ENCODE assay signal across 8 mouse cellular contexts in the genomic region with DNA sequence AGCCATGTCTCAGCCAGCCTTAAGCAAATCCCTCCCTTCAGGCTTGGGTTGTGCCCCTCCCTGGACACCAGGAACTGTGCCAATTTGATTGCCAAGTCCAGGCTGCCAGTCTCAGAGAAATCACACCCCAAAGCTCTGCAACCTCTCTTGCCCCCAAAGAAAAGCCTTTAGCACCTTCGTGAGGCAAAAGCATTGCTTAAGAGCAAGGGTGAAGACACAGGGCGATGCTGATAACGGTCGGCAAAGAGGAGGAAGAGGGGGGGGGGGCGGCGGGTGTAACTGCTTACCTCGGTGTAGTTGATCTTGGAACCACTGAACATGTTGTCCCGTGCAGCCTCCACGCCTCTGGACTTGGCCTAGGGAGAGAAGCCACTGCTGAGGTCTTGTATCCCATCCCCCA. TPM values are rescaled to one million over a fixed set of nuclear protein-coding genes. Genes with fewer than 3 reads are reported as not detected.
DNase-seq lines count a peak whose midpoint lies in the region; ATAC-seq and TF ChIP-seq lines count a peak whose summit lies in the region.

No protein-coding gene starts in this region.

- no peaks in the 10 kb centered on the region for H3K27me3 ChIP-seq in ES-Bruce4 (ENCODE audit: control insufficient read depth, insufficient read depth, low read length, poor library complexity, severe bottlenecking)
- no peaks in the 10 kb centered on the region for H3K27me3 ChIP-seq in forebrain, embryonic 11.5 days (ENCODE audit: control insufficient read depth, insufficient read depth, low read length)
- no peaks in the 10 kb centered on the region; the same call in 1 of the 2 replicates for H3K27me3 ChIP-seq in midbrain, embryonic 12.5 days

- TF ChIP-seq POLR2A in ES-Bruce4 (IDR thresholded peaks at IDR 0.05; ENCODE audit: insufficient read depth, low read length), result no peak

- peak overlapping the region; percentile 86 for H3K4me3 ChIP-seq in ES-Bruce4 (ENCODE audit: low read depth, low read length)
- peak overlapping the region; percentile 73 for H3K4me3 ChIP-seq in forebrain, embryonic 11.5 days (ENCODE audit: low read depth, low read length)
- peak overlapping the region; percentile 73 for H3K4me3 ChIP-seq in midbrain, embryonic 12.5 days

- H3K9ac ChIP-seq in ES-Bruce4 (ENCODE audit: low read depth, poor library complexity, severe bottlenecking), result no peak overlapping the region
- H3K9ac ChIP-seq in forebrain, embryonic 11.5 days (ENCODE audit: low read length), result no peak overlapping the region
- peak overlapping the region; percentile 78 for H3K9ac ChIP-seq in midbrain, embryonic 12.5 days (replicated peaks)

- ATAC-seq in forebrain, embryonic 11.5 days (replicated peaks; ENCODE audit: low FRiP score), result no peak
- no peak for ATAC-seq in midbrain, embryonic 12.5 days (ENCODE audit: low FRiP score, low read depth)

- TF ChIP-seq EP300 in ES-Bruce4 (IDR thresholded peaks at IDR 0.05; ENCODE audit: insufficient read depth, low read depth, low read length), result no peak

- no peak overlapping the region for H3K27ac ChIP-seq in ES-Bruce4 (ENCODE audit: insufficient read depth, low read length)
- no peak overlapping the region for H3K27ac ChIP-seq in forebrain, embryonic 11.5 days (ENCODE audit: low read depth, low read length)
- H3K27ac ChIP-seq in midbrain, embryonic 12.5 days (replicated peaks), result no peak overlapping the region

- peak overlapping the region; percentile 77 for H3K4me2 ChIP-seq in forebrain, embryonic 11.5 days (ENCODE audit: low read depth, low read length, severe bottlenecking)
- H3K4me2 ChIP-seq in midbrain, embryonic 12.5 days (replicated peaks), result peak overlapping the region; percentile 80

- H3K9me3 ChIP-seq in ES-Bruce4 (replicated peaks; ENCODE audit: control insufficient read depth, insufficient read depth, low read length, poor library complexity, severe bottlenecking), result no peaks in the 10 kb centered on the region
- no peaks in the 10 kb centered on the region for H3K9me3 ChIP-seq in forebrain, embryonic 11.5 days (ENCODE audit: control insufficient read depth, low read length)
- H3K9me3 ChIP-seq in midbrain, embryonic 12.5 days, result no peaks in the 10 kb centered on the region

- H3K36me3 ChIP-seq in ES-Bruce4 (ENCODE audit: control insufficient read depth, insufficient read depth, low read length, poor library complexity, severe bottlenecking), result peaks cover 34% of the 10 kb centered on the region
- H3K36me3 ChIP-seq in forebrain, embryonic 11.5 days (ENCODE audit: control insufficient read depth, insufficient read depth, low read length), result peaks cover 6% of the 10 kb centered on the region
- peaks cover 35% of the 10 kb centered on the region for H3K36me3 ChIP-seq in midbrain, embryonic 12.5 days

- DNase-seq in adrenal gland, postnatal 14 days, result peak; percentile 66
- DNase-seq in adrenal gland, adult 8-10 months, result no peak
- DNase-seq in forebrain, embryonic 11.5 days (ENCODE audit: low spot score), result peak; percentile 60
- DNase-seq in kidney, postnatal 36 days, result peak; percentile 28 to 36
- DNase-seq in frontal cortex, postnatal 14 days (ENCODE audit: low spot score in 2 of 2), result no peak
- DNase-seq in spleen, postnatal 14 days (ENCODE audit: low spot score in 2 of 2), result no peak

- H3K4me1 ChIP-seq in ES-Bruce4 (ENCODE audit: control insufficient read depth, insufficient read depth, low read length), result peaks cover 2% of the 10 kb centered on the region
- peaks cover 15% of the 10 kb centered on the region for H3K4me1 ChIP-seq in forebrain, embryonic 11.5 days (replicated peaks; ENCODE audit: control insufficient read depth, insufficient read depth, low read length)
- peaks cover 30% of the 10 kb centered on the region for H3K4me1 ChIP-seq in midbrain, embryonic 12.5 days

- WGBS in forebrain, embryonic 11.5 days, result 66% methylated on average over 9 of the region's 9 CpGs
- 66% methylated on average over 9 of the region's 9 CpGs for WGBS in midbrain, embryonic 12.5 days

- no peak for TF ChIP-seq CTCF in ES-Bruce4 (IDR thresholded peaks at IDR 0.05; ENCODE audit: low read depth, low read length)

RNA-seq across cellular contexts. Expression of gene Gpi1, which starts 1.5 kb away (rescaled TPM):
- total RNA-seq in adrenal gland, postnatal 14 days (2021), result 347 and 396 TPM in 2 replicates
- total RNA-seq in adrenal gland, adult 8-10 months (2022), result 100 to 1,000 TPM; 226 to 338 (median 277) TPM
- polyA plus RNA-seq in ES-Bruce4 (2011; ENCODE audit: insufficient read depth, insufficient read length, low read depth, missing spikeins), result 655 and 670 TPM in 2 replicates
- 376 and 377 TPM in 2 replicates for polyA plus RNA-seq in forebrain, embryonic 11.5 days (2014; fragmentation: Nextera tagmentation; extraction: Ambion mirVana)
- 212 and 218 TPM in 2 replicates for polyA plus RNA-seq in midbrain, embryonic 12.5 days (2016; fragmentation: Nextera tagmentation; extraction: Ambion mirVana)

RNA-seq across cellular contexts. Expression of gene Gm6096, which starts 22.2 kb away (rescaled TPM):
- total RNA-seq in adrenal gland, postnatal 14 days (2021), result not detected in 2 replicates
- total RNA-seq in adrenal gland, adult 8-10 months (2022), result not detected
- not detected in 2 replicates for polyA plus RNA-seq in ES-Bruce4 (2011; ENCODE audit: insufficient read depth, insufficient read length, low read depth, missing spikeins)
- polyA plus RNA-seq in forebrain, embryonic 11.5 days (2014; fragmentation: Nextera tagmentation; extraction: Ambion mirVana), result 0.60 TPM in 1 of 2 replicates, not detected in the other
- 0.76 and 1.1 TPM in 2 replicates for polyA plus RNA-seq in midbrain, embryonic 12.5 days (2016; fragmentation: Nextera tagmentation; extraction: Ambion mirVana)

RNA-seq across cellular contexts. Expression of gene Pdcd2l, which starts 32.2 kb away (rescaled TPM):
- 19.0 and 22.2 TPM in 2 replicates for total RNA-seq in adrenal gland, postnatal 14 days (2021)
- total RNA-seq in adrenal gland, adult 8-10 months (2022), result 10 to 100 TPM; 25.7 to 30.3 (median 27.0) TPM
- polyA plus RNA-seq in ES-Bruce4 (2011; ENCODE audit: insufficient read depth, insufficient read length, low read depth, missing spikeins), result 37.5 and 38.0 TPM in 2 replicates
- 62.3 and 66.5 TPM in 2 replicates for polyA plus RNA-seq in forebrain, embryonic 11.5 days (2014; fragmentation: Nextera tagmentation; extraction: Ambion mirVana)
- polyA plus RNA-seq in midbrain, embryonic 12.5 days (2016; fragmentation: Nextera tagmentation; extraction: Ambion mirVana), result 64.9 and 74.9 TPM in 2 replicates

RNA-seq across cellular contexts. Expression of gene Uba2, which starts 59.2 kb away (rescaled TPM):
- total RNA-seq in adrenal gland, postnatal 14 days (2021), result 80.4 and 83.4 TPM in 2 replicates
- total RNA-seq in adrenal gland, adult 8-10 months (2022), result 10 to 100 TPM; 64.3 to 77.2 (median 72.4) TPM
- polyA plus RNA-seq in ES-Bruce4 (2011; ENCODE audit: insufficient read depth, insufficient read length, low read depth, missing spikeins), result 220 and 223 TPM in 2 replicates
- polyA plus RNA-seq in forebrain, embryonic 11.5 days (2014; fragmentation: Nextera tagmentation; extraction: Ambion mirVana), result 270 and 276 TPM in 2 replicates
- 247 TPM in 2 replicates for polyA plus RNA-seq in midbrain, embryonic 12.5 days (2016; fragmentation: Nextera tagmentation; extraction: Ambion mirVana)

Comparison
In these comparisons a context has a peak if more than half of its experiments do, and no peak if none do; other contexts are left out.
1. DNase-seq: peak in adrenal gland, postnatal 14 days (single experiment), forebrain, embryonic 11.5 days (single experiment) and kidney, postnatal 36 days (2 of 2); none in adrenal gland, adult 8-10 months (single experiment), frontal cortex, postnatal 14 days (0 of 2) and spleen, postnatal 14 days (0 of 2).
2. Peak in every context shown above with its lines, with median percentiles within 50 percentile points of each other: H3K4me3 ChIP-seq.